Mouse (Mus musculus) embryonic facial prominence, embryonic 10.5 days (tissue): ENCODE data around the gene Yipf7. TPM values are rescaled to one million over a fixed set of nuclear protein-coding genes. Genes with fewer than 3 reads are reported as not detected.

Experiments used
- DNase-seq: peaks from one replicate; pipeline ENCODE4 v3.0.0-alpha.2; 2017; ENCODE audit warnings: low spot score
- H3K27ac ChIP-seq: fragments of 300-500 bp; sonication (generic); replicated peaks from 2 replicates; pipeline ENCODE4 v1.5.1; 2016; ENCODE audit warnings: mild to moderate bottlenecking
- H3K27me3 ChIP-seq: fragments of 300-500 bp; sonication (generic); replicated peaks from 2 replicates; pipeline ENCODE4 v1.6.1; 2016; ENCODE audit warnings: low read depth, mild to moderate bottlenecking; ENCODE audit not compliant: poor library complexity, severe bottlenecking
- H3K36me3 ChIP-seq: fragments of 300-500 bp; sonication (generic); replicated peaks from 2 replicates; pipeline ENCODE4 v1.6.1; 2016; ENCODE audit warnings: mild to moderate bottlenecking, moderate library complexity
- H3K4me1 ChIP-seq: fragments of 300-500 bp; sonication (generic); 2 replicates; pipeline ENCODE4 v1.6.1; 2016
- H3K4me3 ChIP-seq: fragments of 300-500 bp; sonication (generic); 2 replicates; pipeline ENCODE4 v1.5.1; 2016; ENCODE audit warnings: mild to moderate bottlenecking, moderate library complexity
- H3K9me3 ChIP-seq: fragments of 300-500 bp; sonication (generic); 2 replicates; pipeline ENCODE4 v1.6.1; 2016; ENCODE audit warnings: mild to moderate bottlenecking
- WGBS: fragments of 180-500 bp; shearing (Covaris S2); methylation state at CpG from one replicate; pipeline ENCODE4 v1.1.7; 2016; 5-methylcytosine and 5-hydroxymethylcytosine counted together
- polyA plus RNA-seq: library from polyadenylated mRNA; unstranded; fragments of >200 nt; fragmentation: Nextera tagmentation; extraction: Ambion mirVana; gene quantifications from 2 replicates; pipeline ENCODE4 v1.2.1, GENCODE M21; 2016

Gene Yipf7
- polyA plus RNA-seq = not detected in 2 replicates

DNA sequence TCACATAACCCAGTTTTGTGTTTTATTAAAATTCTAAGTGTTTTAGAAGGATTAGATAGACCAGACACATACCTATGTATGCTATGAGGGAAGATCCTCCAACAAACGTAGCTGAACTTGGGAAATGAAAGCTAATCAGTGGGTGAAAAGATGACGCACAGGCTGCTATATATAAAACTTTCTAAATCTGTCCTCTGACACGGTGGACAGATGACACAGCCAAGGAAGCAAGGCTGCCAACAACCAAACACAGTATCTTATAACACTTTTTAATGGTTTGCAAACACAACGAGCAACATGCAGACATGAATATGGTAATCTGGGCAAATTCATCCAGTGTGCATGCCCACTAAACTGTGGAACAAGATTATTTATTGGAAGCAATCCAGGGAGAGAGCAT lies at the start of gene Yipf7:
Yipf7 (minus strand) TSS at position 160 of the 400 bp plus-strand sequence.
- Histone ChIP-seq H3K36me3 (no peaks in the 10 kb centered on the region), H3K9me3 (no peaks in the 10 kb centered on the region), H3K27ac (no peak within 1 kb of the TSS), H3K27me3 (no peaks in the 10 kb centered on the region), H3K4me3 (no peak within 1 kb of the TSS), H3K4me1 (no peaks in the 10 kb centered on the region)
- no peak for DNase-seq
- WGBS = 83% methylated on average over 4 of the region's 4 CpGs

DNA sequence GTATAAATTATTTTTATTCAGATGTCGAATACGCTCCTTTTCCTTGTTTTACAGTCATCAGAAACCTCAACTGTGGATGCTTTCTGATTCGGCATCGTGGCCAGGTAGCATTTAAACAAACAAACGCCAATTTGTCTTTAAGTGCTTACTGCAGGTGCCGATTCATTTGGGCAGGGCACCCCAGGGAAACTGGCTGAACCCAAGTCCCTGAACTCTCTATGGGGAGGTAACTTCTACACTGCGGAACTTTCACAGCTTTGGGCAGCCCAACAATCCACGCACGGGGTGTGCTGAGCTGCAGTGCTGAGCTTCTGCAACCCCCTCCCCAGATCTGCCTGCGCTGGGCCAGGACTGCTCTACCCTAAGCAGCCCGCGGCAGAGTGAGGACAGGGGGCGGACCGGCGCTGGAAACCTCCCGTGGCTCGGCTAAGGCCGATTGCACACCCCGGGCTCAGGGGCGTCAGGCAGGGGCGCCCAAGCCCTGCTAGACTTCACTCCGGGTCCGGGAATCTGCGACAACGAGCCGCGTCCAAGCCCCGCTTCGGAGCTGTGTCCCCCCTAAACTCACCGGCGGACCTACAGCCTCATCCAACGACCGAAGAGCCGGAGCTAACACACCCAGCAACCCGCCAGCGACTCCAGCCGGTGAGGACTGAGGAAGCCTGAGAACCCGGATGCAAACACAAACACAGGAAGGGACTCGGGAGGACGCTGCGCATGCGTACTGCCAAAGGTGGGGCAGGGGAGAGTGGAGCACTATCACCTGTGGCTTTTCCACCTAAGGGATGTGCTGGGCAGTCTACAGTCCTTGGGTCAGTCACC lies 49.4 kb upstream of the Yipf7 start, which contains the start of gene Gnpda2:
Gnpda2 (minus strand) TSS at position 701 of the 822 bp plus-strand sequence.
- peak; percentile 90 for DNase-seq
- Histone ChIP-seq H3K4me1 (peaks cover 7% of the 10 kb centered on the region), H3K4me3 (peak within 1 kb of the TSS; percentile 82), H3K27ac (peak within 1 kb of the TSS; percentile 94), H3K36me3 (peaks cover 5% of the 10 kb centered on the region; the same call in 1 of the 2 replicates), H3K9me3 (no peaks in the 10 kb centered on the region), H3K27me3 (no peaks in the 10 kb centered on the region)
- 4% methylated on average over 42 of the region's 42 CpGs for WGBS

DNA sequence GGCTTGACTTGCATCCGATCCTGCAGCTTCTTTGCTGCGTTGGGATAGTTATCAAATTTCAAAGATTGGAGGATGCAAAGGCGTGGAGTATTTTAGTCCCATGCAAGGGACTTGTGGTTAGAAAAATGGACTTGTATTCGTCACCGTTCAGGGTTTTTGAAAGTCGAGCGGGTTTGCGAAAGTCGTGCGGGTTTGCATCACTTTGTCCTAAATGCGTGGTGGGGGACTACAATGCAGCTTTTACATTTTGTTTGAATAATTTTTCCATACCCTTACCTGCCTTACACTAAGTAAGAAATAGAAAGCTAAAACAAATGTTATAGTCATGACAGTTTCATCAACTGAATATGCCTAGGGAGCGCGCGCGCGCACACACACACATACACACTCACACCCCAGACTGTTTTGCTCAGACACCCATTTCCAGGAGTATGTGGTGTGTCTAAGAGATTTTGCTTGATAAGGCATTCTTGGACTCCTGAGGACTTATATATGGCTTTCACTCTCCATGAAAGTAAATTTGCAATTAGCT lies 15.0 kb upstream of the Yipf7 start:
- peaks cover 10% of the 10 kb centered on the region; the same call in 1 of the 2 replicates for H3K4me1 ChIP-seq
- peak overlapping the region; percentile 94 for H3K4me3 ChIP-seq
- WGBS = 14% methylated on average over 16 of the region's 16 CpGs
- peak overlapping the region; percentile 98 for H3K27ac ChIP-seq
- H3K9me3 ChIP-seq = no peaks in the 10 kb centered on the region
- H3K27me3 ChIP-seq = no peaks in the 10 kb centered on the region
- peaks cover 34% of the 10 kb centered on the region for H3K36me3 ChIP-seq
- DNase-seq = peak; percentile 56

DNA sequence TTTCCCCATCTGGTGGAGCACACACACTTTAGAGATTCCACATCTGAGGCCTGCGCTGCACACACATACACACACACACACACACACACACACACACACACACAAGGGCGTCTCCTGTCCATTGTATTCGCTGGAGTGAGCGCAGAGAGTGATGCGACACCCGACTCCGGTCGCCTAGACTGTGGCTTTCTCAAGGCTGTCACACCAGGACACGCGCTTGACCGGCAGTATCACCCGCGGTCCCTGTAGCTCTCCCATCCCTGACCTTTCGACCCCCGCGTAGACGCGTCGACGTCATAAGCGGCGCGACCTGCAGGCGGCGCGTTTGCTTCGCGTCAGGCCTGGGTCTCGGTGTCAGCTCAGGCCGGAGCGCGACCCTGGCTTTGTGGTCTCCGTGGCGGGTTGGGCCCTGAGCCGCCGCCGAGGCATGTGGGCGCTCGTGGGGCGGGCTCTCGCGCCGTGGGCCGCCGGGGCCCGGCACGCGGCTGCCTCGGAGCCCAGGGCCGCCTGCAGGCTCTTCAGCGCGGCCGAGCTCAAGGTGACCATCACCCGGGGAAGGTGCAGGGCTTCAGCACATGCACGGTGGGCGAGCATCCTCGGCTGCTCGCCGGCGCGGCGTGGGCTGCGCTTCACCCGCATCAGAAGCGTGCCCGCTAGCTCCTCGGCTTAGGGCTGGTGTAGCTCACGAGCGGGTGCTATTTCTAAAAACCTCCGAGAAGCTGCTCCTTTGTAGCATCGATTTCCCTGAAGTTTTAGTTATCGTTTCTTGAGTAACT lies 14.4 kb upstream of the Yipf7 start, which contains the start of gene Guf1:
Guf1 (plus strand) TSS at position 296 of the 776 bp plus-strand sequence.
- H3K4me1 ChIP-seq = peaks cover 10% of the 10 kb centered on the region; the same call in 1 of the 2 replicates
- peak within 1 kb of the TSS; percentile 98 for H3K27ac ChIP-seq
- peaks cover 31% of the 10 kb centered on the region for H3K36me3 ChIP-seq
- WGBS = 1% methylated on average over 72 of the region's 72 CpGs
- no peaks in the 10 kb centered on the region for H3K9me3 ChIP-seq
- H3K27me3 ChIP-seq = no peaks in the 10 kb centered on the region
- DNase-seq = peak; percentile 94
- H3K4me3 ChIP-seq = peak within 1 kb of the TSS; percentile 94

DNA sequence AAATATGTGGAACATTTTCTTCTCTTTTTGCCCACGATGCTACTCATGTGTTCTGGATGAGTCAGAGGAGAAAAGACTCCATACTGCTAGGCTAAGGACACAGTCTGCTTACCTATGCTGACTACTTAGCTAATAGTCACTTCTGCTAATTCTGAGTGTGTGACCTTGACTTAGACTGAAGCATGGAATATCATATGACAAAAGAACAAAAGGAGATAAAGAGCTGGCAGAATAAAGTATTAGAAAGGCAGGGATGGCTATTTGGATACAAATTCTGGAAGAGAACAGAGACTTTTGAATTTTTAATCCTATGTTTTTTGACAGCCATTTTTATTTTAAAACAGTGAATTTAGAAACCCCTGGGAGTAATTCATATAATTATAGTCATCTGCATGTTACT lies 768 bp downstream of the Yipf7 start:
- no peaks in the 10 kb centered on the region for H3K4me1 ChIP-seq
- no peak for DNase-seq
- WGBS = 81% methylated on average over 1 of the region's 1 CpGs

DNA sequence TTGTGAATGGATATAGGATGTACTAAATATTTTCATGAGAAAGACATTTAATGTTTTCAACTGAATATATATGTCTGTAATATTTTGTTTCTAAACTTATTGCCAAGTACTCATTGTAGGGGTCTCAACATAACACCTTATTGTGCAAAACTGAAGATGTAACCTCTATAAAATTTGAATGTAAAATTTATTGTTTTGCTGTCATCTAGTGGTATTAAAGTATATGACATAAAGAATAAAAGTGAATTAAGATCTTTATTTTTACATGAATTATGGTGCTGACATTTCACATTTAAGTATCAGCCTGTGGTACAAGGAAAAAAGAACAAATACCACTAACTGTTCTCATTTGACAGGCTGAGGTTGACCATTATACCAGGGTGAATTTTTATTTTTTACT lies 18.5 kb downstream of the Yipf7 start:
- Histone ChIP-seq H3K4me3 (no peak overlapping the region), H3K27me3 (no peaks in the 10 kb centered on the region), H3K27ac (no peak overlapping the region), H3K36me3 (no peaks in the 10 kb centered on the region), H3K9me3 (no peaks in the 10 kb centered on the region), H3K4me1 (no peaks in the 10 kb centered on the region)
- DNase-seq = no peak

More for the DNA sequence above, 768 bp downstream of the Yipf7 start:
- Histone ChIP-seq H3K9me3 (no peaks in the 10 kb centered on the region), H3K4me3 (no peak overlapping the region), H3K27ac (no peak overlapping the region), H3K27me3 (no peaks in the 10 kb centered on the region), H3K36me3 (no peaks in the 10 kb centered on the region)

DNA sequence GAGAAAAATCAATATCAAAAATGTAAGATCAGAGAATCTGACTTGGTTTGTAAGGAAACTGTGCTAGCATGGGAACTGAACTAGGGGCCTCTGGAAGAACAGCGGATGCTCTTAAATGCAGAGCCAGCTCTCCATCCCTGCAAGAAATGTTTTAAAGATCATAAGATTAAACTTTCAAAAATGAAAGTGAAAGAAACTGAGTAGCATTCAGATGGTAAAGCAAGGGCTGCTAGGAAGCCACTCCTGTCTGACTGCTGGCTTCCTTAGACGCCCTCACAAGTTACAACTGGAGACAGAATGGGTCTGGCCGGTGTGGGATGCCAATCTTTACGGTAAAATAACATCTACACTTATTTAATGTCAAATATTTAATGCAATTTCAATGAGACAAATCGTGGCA lies 20.4 kb downstream of the Yipf7 start:
- no peak for DNase-seq
- Histone ChIP-seq H3K4me1 (no peaks in the 10 kb centered on the region), H3K27me3 (no peaks in the 10 kb centered on the region), H3K9me3 (no peaks in the 10 kb centered on the region), H3K27ac (no peak overlapping the region), H3K36me3 (no peaks in the 10 kb centered on the region), H3K4me3 (no peak overlapping the region)
- WGBS = 78% methylated on average over 5 of the region's 5 CpGs

DNA sequence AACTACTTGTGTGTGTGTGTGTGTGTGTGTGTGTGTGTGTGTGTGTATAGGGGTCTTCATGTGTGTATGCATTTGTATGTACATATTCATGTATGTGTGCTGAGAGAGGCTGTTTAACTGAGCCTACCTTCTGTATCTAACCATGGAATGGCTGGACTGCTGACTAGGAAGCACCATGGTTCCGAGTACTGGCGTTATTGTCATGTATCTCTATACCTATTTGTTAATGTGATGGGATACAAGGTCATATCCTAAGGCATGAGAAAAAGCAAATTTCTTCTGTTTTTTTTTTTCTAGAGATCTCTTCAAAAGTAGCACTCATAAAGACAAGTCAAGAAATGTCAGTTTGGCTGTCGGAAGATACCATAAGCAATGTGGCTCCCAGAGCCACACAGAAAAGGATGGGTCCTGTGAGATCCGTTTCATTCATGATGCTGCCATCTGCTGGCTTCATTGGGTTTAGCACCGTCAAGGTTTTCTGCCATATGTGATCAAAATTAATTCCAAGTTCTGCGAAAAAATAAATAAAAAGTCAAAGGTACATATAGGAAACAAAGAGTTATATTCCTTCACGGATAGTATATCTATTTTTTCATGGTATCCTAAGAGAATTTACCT lies 21.7 kb downstream of the Yipf7 start:
- DNase-seq = peak; percentile 53
- Histone ChIP-seq H3K36me3 (no peaks in the 10 kb centered on the region), H3K4me3 (no peak overlapping the region), H3K4me1 (no peaks in the 10 kb centered on the region), H3K27ac (no peak overlapping the region), H3K9me3 (no peaks in the 10 kb centered on the region), H3K27me3 (no peaks in the 10 kb centered on the region)
- 43% methylated on average over 7 of the region's 7 CpGs for WGBS

DNA sequence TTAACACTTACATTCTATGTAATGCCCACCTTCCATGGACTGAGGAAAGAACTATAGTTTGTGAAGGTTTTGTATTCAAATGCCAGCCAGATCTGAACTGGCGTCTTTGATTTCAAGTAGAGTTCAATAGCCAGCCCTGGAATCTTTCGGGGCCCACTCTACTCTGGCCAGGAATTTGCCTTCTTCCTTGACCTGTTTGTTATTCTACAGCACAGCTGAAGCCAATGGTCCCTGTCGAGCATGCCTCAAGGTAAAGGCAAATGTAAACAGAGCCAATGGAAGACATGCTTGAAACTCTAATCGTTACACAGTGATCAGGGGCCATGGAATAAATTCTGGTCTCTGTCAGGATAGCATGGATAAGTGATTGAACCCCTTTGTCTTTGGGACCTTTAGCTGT lies 30.2 kb downstream of the Yipf7 start:
- Histone ChIP-seq H3K27me3 (no peaks in the 10 kb centered on the region), H3K36me3 (no peaks in the 10 kb centered on the region), H3K4me3 (no peak overlapping the region), H3K27ac (no peak overlapping the region), H3K9me3 (no peaks in the 10 kb centered on the region), H3K4me1 (no peaks in the 10 kb centered on the region)
- DNase-seq = no peak
- WGBS = 57% methylated on average over 4 of the region's 4 CpGs

DNA sequence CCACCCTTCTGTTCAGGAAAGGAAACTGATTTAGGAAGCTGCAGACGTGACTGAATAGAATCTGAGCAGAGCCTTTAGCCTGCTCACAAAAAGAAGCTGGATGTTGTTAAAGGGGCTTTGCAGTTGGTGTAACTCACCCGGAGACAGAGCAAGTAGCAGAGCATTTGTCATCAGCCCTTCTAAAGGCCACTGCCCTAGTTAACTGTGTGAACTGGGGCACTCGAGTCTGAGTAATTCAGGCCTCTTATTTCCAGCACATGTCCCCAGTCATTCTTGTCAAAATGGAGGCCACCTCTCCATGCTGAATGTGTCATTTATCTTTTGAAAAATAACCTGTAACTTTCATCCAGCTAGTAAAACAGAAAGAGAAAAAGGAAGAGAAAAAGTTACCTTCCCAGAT lies 30.8 kb downstream of the Yipf7 start:
- Histone ChIP-seq H3K4me3 (no peak overlapping the region), H3K9me3 (no peaks in the 10 kb centered on the region), H3K27me3 (no peaks in the 10 kb centered on the region), H3K36me3 (no peaks in the 10 kb centered on the region), H3K4me1 (no peaks in the 10 kb centered on the region), H3K27ac (no peak overlapping the region)
- WGBS = 52% methylated on average over 3 of the region's 3 CpGs
- no peak for DNase-seq

DNA sequence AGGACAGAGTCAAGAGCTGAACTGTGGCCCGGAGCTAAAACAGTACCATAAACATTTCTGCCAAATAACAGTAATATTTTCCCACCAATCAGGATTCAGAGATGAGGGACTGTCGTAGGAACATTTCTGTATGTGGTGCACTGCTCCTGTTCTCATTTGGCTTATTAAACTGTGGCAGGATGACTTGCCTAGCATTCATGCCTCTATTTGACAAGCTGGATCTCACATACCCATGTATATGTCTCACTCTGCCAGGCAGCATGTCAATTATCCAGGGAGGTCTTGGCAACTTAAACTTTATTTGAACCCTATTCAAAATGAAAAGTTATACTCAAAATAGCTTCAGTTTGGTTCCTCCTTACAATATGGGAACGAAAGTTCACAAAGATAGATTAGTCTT lies 35.4 kb downstream of the Yipf7 start:
- no peak overlapping the region for H3K4me3 ChIP-seq
- no peaks in the 10 kb centered on the region for H3K9me3 ChIP-seq
- H3K36me3 ChIP-seq = no peaks in the 10 kb centered on the region
- no peaks in the 10 kb centered on the region for H3K27me3 ChIP-seq
- DNase-seq = no peak
- no peak overlapping the region for H3K27ac ChIP-seq
- 87% methylated on average over 3 of the region's 3 CpGs for WGBS
- H3K4me1 ChIP-seq = no peaks in the 10 kb centered on the region

DNA sequence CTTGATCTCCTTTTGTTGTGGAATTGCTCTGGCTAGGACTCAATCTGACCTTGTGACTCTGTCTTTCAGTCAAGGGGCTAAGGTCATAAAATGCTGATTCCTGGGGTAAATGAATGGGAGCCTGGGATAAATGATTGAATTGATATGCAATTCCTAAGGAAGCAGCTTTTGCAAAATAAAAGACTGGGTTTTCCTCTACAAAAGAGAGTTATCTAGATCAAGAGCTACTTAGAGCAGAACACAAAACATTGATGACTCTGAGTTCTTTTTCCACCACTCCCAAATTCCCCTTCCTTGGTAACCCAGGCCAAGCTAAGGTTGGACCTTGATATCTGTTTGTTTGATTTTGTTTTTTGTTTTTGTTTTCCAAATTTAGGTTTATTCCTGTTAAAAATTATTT lies 53.4 kb downstream of the Yipf7 start:
- H3K36me3 ChIP-seq = no peaks in the 10 kb centered on the region
- no peaks in the 10 kb centered on the region for H3K4me1 ChIP-seq

More for the DNA sequence above, 53.4 kb downstream of the Yipf7 start:
- Histone ChIP-seq H3K9me3 (no peaks in the 10 kb centered on the region), H3K4me3 (no peak overlapping the region), H3K27me3 (no peaks in the 10 kb centered on the region), H3K27ac (no peak overlapping the region)
- no peak for DNase-seq
